Mouse (Mus musculus): ENCODE data around the gene Exoc2. TPM values are rescaled to one million over a fixed set of nuclear protein-coding genes. Genes with fewer than 3 reads are reported as not detected.

The Exoc2 gene
- total RNA-seq, 4 experiments from 2014 or later, result 13.9 to 17.2 (median 14.5) TPM

GRCm38 (mm10) chr13:30777678-30778179 lies 196.2 kb downstream of the Exoc2 start:
- DNase-seq (ENCODE audit: low spot score in 2 of 2), result no peak

GRCm38 (mm10) chr13:30776021-30776420 lies 197.9 kb downstream of the Exoc2 start:
- DNase-seq (ENCODE audit: low spot score in 2 of 2), result no peak

- no peak for DNase-seq (ENCODE audit: low spot score in 2 of 2)
These were observed 206.3 kb downstream of the Exoc2 start for GRCm38 (mm10) chr13:30767477-30768127.

GRCm38 (mm10) chr13:30766636-30767476 lies 207.0 kb downstream of the Exoc2 start:
- DNase-seq (ENCODE audit: low spot score in 2 of 2), result no peak

- no peak for DNase-seq (ENCODE audit: low spot score in 2 of 2)
These were observed 208.0 kb downstream of the Exoc2 start for GRCm38 (mm10) chr13:30765906-30766305.

- peak in 1 of 2 experiments; percentile 29 for DNase-seq (ENCODE audit: low spot score in 2 of 2)
These were observed 209.7 kb downstream of the Exoc2 start for GRCm38 (mm10) chr13:30764014-30764740.

Other genes starting within 250 kb of the Exoc2 start
- gene Irf4, start 224.9 kb downstream of the Exoc2 start, total RNA-seq (2022), result 1 to 10 TPM in 1 of 4 experiments, under 1 TPM in 3; 0.17 to 2.5 (median 0.77) TPM
- gene Hus1b, start 26.3 kb downstream of the Exoc2 start, total RNA-seq (2022), result under 1 TPM in 1 of 4 experiments, not detected in 3; 0.32 TPM
- gene Gm5447, start 111 bp upstream of the Exoc2 start, total RNA-seq (2022), result under 1 TPM in 1 of 4 experiments, not detected in 3; 0.27 TPM

Measured in gastrocnemius, adult 8-10 months (tissue).